In the genomic region with DNA sequence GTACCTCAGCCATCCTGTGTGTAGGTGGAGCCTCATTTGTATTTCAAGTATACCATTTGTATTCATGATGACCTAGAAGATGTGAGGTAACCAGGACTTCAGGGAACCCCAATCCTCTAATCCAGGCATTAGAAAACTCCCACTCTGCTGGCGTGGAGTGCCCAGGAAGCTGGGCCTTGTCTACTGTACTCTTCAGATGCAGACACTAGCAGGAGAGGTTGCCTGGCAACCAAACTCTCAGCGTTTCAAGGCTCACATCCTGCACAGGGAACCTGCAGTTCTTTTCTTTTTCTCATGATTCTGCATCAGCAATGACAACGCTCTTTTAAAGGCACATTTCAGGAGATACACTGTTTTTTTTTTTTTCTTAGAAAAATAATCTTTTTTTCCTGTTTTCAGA, we compare ENCODE assay signal across 11 mouse cellular contexts.
DNase-seq lines count a peak whose midpoint lies in the region; ATAC-seq lines count a peak whose summit lies in the region.
"Had no signal": no experiment of that assay in that cellular context is flagged by ENCODE, and none has a peak within 500 bp of the region (broad histone marks: within the 10 kb centered on the region; RNA-seq: fewer than 3 reads in every experiment).

No protein-coding gene starts in this region.

- ATAC-seq in frontal cortex, adult (ENCODE audit: low TSS enrichment), result peak; percentile 94

- intact Hi-C loops in left cerebral cortex, postnatal 4 days (cut with DNase I), result no loop called here
- intact Hi-C loops in left cerebral cortex, postnatal 10 days (cut with DNase I), result no loop called here
- intact Hi-C loops in heart, postnatal 36 days (cut with DNase I), result no loop called here

- DNase-seq in left cerebral cortex, adult 11 months (ENCODE audit: low spot score), result peak; percentile 54
- no peak for DNase-seq in left cerebral cortex, postnatal 4 days
- peak; percentile 49 to 68 for DNase-seq in left cerebral cortex, postnatal 10 days (ENCODE audit: extremely low spot score in 1 of 2, low spot score in 2 of 2)
- peak; percentile 26 for DNase-seq in right cerebral cortex, postnatal 4 days
- no peak for DNase-seq in spleen, postnatal 4 days (ENCODE audit: low spot score in 2 of 2)
- DNase-seq in natural killer cell, adult 2 months (ENCODE audit: low spot score in 2 of 2), result no peak
- DNase-seq in heart, postnatal 36 days, result no peak
- DNase-seq: adrenal gland, postnatal 10 days; gastrocnemius, adult 2 months; lung, embryonic 14.5 days had no signal

Comparison
In these comparisons a context has a peak if more than half of its experiments do, and no peak if none do; other contexts are left out.
1. DNase-seq: peak in left cerebral cortex, adult 11 months (single experiment), left cerebral cortex, postnatal 10 days (2 of 2) and right cerebral cortex, postnatal 4 days (single experiment); none in left cerebral cortex, postnatal 4 days (single experiment), spleen, postnatal 4 days (0 of 2), natural killer cell, adult 2 months (0 of 2) and heart, postnatal 36 days (0 of 2).